Mouse (Mus musculus) limb, embryonic 14.5 days (tissue): ENCODE results near the gene Tmem72. TPM values are rescaled to one million over a fixed set of nuclear protein-coding genes. Genes with fewer than 3 reads are reported as not detected.

Experiments used
- ATAC-seq: fragments of 200-750 bp; cut with Nextera tagmentation; 2 replicates; pipeline ENCODE4 v1.8.0; 2017; ENCODE audit warnings: low read depth, moderate number of reproducible peaks, moderate TSS enrichment; ENCODE audit not compliant: low FRiP score
- DNase-seq: peaks from one replicate; pipeline ENCODE4 v3.0.0-alpha.2; 2015; ENCODE audit warnings: low spot score
- H3K27ac ChIP-seq: fragments of 300-500 bp; sonication (generic); replicated peaks from 2 replicates; pipeline ENCODE4 v1.5.1; 2014; ENCODE audit warnings: low read depth, mild to moderate bottlenecking, low read length, moderate library complexity, mixed read lengths
- H3K27me3 ChIP-seq: fragments of 300-500 bp; sonication (generic); 2 replicates; pipeline ENCODE4 v1.6.1; 2014; ENCODE audit warnings: low read length, mixed read lengths; ENCODE audit not compliant: control insufficient read depth, insufficient read depth
- H3K36me3 ChIP-seq: fragments of 300-500 bp; sonication (generic); 2 replicates; pipeline ENCODE4 v1.6.1; 2014; ENCODE audit warnings: mild to moderate bottlenecking, low read length, moderate library complexity, mixed read lengths; ENCODE audit not compliant: control insufficient read depth, insufficient read depth
- H3K4me1 ChIP-seq: fragments of 300-500 bp; sonication (generic); 2 replicates; pipeline ENCODE4 v1.6.1; 2014; ENCODE audit warnings: antibody characterized with exemption, low read length, mixed read lengths; ENCODE audit not compliant: control insufficient read depth, insufficient read depth
- H3K4me2 ChIP-seq: fragments of 300-500 bp; sonication (generic); replicated peaks from 2 replicates; pipeline ENCODE4 v1.6.1; 2014; ENCODE audit warnings: low read depth, mild to moderate bottlenecking, low read length, moderate library complexity; ENCODE audit not compliant: severe bottlenecking
- H3K4me3 ChIP-seq: fragments of 300-500 bp; sonication (generic); replicated peaks from 2 replicates; pipeline ENCODE4 v1.5.1; 2014; ENCODE audit warnings: low read length
- H3K9ac ChIP-seq: fragments of 300-500 bp; sonication (generic); 2 replicates; pipeline ENCODE4 v1.6.1; 2014; ENCODE audit warnings: mild to moderate bottlenecking, low read depth, low read length, moderate library complexity; ENCODE audit not compliant: severe bottlenecking
- H3K9me3 ChIP-seq: fragments of 300-500 bp; sonication (generic); 2 replicates; pipeline ENCODE4 v1.6.1; 2016; ENCODE audit warnings: low read length; ENCODE audit not compliant: control insufficient read depth
- POLR2A ChIP-seq: fragments of 200-500 bp; IDR thresholded peaks from 2 replicates; pipeline ENCODE4 v1.8.0; 2012; ENCODE audit warnings: inconsistent platforms, mild to moderate bottlenecking, moderate library complexity, borderline replicate concordance; ENCODE audit not compliant: insufficient read depth, insufficient read length; ENCODE audit errors: extremely low read depth
- WGBS: fragments of 180-500 bp; shearing (Covaris S2); extraction: QIAGEN DNeasy Blood & Tissue Kit; methylation state at CpG from one replicate; pipeline ENCODE4 v1.1.7; 2014; 5-methylcytosine and 5-hydroxymethylcytosine counted together
- polyA plus RNA-seq, 2 experiments: library from polyadenylated mRNA; depleted of rRNA in 1 of 2; stranded (reverse) in 1 of 2; unstranded in 1 of 2; fragments of >200 nt; fragmentation: Nextera tagmentation in 1 of 2; extraction: Ambion mirVana in 1 of 2; gene quantifications; 2 replicates each; pipeline versions ENCODE4 v1.2.1 to v1.2.3; 2012 to 2014

Tmem72 gene
- polyA plus RNA-seq (2012; rRNA removed), result 0.03 and 0.17 TPM in 2 replicates
- 0.06 and 0.08 TPM in 2 replicates for polyA plus RNA-seq (2014; fragmentation: Nextera tagmentation; extraction: Ambion mirVana)

DNA sequence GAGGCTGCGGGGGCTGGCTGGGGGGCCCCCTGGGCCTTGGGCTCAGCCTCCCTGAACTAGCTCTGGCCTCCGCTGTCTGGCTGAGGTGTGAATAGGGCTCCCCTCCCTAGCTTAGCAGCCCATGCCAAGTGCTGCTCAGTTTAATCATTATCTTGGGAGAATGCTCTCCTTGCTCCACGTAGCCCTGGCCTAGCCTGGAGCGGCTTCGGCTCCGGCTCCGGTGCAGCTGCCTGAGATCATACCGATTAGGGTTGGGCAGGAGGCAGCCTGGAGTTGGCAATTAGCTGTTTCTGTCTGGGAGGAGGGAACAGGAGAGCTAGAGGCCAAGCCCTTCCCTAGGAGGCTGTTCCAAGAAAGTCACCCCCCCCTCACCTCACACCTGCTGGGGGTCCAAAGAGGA, at the start of gene Tmem72:
Tmem72 (minus strand) TSS at position 248 of the 400 bp plus-strand sequence.
- no peak for ATAC-seq
- Histone ChIP-seq H3K4me2 (no peak within 1 kb of the TSS), H3K27me3 (no peaks in the 10 kb centered on the region), H3K9me3 (no peaks in the 10 kb centered on the region), H3K4me1 (no peaks in the 10 kb centered on the region), H3K4me3 (no peak within 1 kb of the TSS), H3K27ac (no peak within 1 kb of the TSS), H3K36me3 (no peaks in the 10 kb centered on the region), H3K9ac (no peak within 1 kb of the TSS)
- DNase-seq, result no peak
- TF ChIP-seq POLR2A, result no peak
- WGBS, result 63% methylated on average over 8 of the region's 8 CpGs

DNA sequence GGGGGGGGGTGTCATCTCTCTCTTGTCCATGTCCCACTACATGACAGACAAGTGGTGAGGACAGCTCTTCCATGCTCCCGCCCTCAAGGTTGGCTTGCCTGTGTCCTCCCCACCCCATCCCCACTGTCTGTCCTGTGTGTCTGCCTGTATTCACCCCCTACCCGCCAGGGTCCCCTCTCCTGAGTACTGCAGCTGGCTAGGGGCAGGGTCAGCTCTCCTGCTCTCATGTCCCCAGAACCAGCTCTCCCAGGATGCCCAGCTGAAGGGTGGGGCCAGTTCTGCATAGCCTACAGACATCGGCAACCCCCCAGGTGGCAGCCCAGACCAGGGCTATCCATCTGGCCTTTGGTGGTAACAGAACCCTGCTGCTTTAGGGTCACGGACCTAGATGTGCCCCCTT, 47.8 kb upstream of the Tmem72 start:
- H3K4me2 ChIP-seq, result no peak overlapping the region
- H3K4me3 ChIP-seq, result no peak overlapping the region
- no peaks in the 10 kb centered on the region for H3K9me3 ChIP-seq
- no peak for DNase-seq
- no peak for ATAC-seq
- no peaks in the 10 kb centered on the region for H3K27me3 ChIP-seq
- H3K9ac ChIP-seq, result no peak overlapping the region
- 87% methylated on average over 4 of the region's 4 CpGs for WGBS
- no peak for TF ChIP-seq POLR2A
- H3K36me3 ChIP-seq, result no peaks in the 10 kb centered on the region
- no peaks in the 10 kb centered on the region for H3K4me1 ChIP-seq
- H3K27ac ChIP-seq, result no peak overlapping the region

DNA sequence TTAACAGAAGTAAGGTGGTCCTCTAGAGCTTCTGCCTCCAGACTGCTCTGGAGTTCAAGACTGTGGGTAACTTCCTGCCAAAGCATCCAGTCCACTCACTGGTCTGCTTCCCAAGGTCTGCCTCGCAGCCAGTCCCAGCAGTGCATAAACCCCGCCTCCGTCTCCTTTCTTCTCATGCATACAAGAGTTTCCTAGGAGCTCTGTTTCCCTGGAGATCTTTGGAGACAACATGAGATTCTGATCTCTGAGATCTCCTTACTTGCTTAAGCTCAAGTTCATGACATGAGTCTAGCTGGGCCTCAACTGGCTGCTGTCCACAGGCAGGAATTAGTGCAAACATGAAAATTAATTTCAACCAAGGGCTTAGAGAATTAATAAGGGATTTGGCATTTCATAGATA, 45.6 kb upstream of the Tmem72 start:
- H3K4me2 ChIP-seq, result no peak overlapping the region
- WGBS, result 74% methylated on average over 3 of the region's 3 CpGs
- no peaks in the 10 kb centered on the region for H3K36me3 ChIP-seq
- H3K9me3 ChIP-seq, result no peaks in the 10 kb centered on the region
- H3K4me3 ChIP-seq, result no peak overlapping the region
- no peak overlapping the region for H3K9ac ChIP-seq
- DNase-seq (no peak), ATAC-seq (no peak)
- no peak for TF ChIP-seq POLR2A
- no peaks in the 10 kb centered on the region for H3K4me1 ChIP-seq
- H3K27me3 ChIP-seq, result no peaks in the 10 kb centered on the region
- no peak overlapping the region for H3K27ac ChIP-seq

DNA sequence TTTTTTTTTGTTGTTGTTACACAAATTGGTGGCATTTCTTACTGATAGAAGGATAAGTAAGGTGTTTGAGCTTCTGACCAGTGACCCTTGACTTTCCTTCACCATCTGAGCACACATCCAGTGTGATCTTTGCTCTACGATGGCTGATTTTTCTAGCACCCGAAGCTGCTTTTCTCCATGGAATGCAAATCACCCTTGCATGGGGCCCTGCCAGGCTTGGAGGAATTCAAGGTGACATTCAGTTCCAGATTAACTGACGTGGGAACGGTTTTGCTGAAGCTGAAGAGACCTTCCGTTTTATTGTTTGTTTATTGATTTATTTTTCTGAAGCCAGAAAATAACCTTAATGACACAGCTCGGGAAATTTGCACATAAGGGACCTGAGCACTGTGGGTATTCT, 43.5 kb upstream of the Tmem72 start:
- no peak for TF ChIP-seq POLR2A
- 78% methylated on average over 6 of the region's 6 CpGs for WGBS
- Histone ChIP-seq H3K27me3 (no peaks in the 10 kb centered on the region), H3K27ac (no peak overlapping the region), H3K4me1 (no peaks in the 10 kb centered on the region), H3K9ac (no peak overlapping the region), H3K4me2 (no peak overlapping the region), H3K4me3 (no peak overlapping the region), H3K36me3 (no peaks in the 10 kb centered on the region), H3K9me3 (no peaks in the 10 kb centered on the region)
- no peak for ATAC-seq
- no peak for DNase-seq

DNA sequence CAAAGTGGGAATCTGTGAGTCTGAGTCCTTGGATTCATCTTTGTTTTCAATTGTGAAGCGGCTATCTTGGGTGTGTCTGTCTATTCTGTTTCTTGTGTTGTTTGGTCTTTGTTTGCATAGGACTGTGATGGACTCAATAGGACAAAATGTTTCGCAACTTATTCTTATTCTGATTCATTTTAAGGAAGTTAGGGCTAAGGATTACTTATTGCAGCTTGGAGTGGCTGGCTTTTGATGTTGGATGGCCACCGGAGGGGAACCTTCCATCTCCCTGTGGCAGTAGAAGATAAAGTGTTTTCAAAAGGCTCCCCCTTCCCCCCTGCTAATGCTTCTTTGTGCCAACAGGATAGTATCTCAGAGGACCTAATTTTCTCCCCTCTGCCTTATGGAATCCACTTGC, 39.7 kb upstream of the Tmem72 start:
- Histone ChIP-seq H3K4me1 (no peaks in the 10 kb centered on the region), H3K4me2 (no peak overlapping the region), H3K27me3 (no peaks in the 10 kb centered on the region), H3K27ac (no peak overlapping the region), H3K4me3 (no peak overlapping the region), H3K9me3 (no peaks in the 10 kb centered on the region), H3K36me3 (no peaks in the 10 kb centered on the region), H3K9ac (no peak overlapping the region)
- ATAC-seq (no peak), DNase-seq (no peak)
- TF ChIP-seq POLR2A, result no peak
- 89% methylated on average over 3 of the region's 3 CpGs for WGBS

DNA sequence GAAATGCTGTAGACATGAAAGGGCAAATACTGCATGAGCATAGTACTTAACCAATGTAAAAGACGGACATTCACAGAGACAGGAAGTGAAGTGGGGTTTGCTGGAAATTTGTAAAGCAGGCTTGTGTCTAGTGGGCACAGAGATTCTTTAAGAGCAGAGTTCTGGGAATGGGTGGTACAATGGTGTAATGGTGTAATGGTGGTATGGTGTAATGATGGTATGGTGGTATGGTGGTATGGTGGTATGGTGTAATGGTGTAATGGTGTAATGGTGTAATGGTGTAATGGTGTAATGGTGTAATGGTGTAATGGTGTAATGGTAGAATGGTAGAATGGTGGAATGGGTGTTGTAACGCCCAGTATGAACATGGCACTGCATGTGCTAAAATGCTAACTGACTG, 21.3 kb upstream of the Tmem72 start:
- H3K9ac ChIP-seq, result no peak overlapping the region
- WGBS, result 78% methylated on average over 2 of the region's 2 CpGs

More for the DNA sequence above, 21.3 kb upstream of the Tmem72 start:
- H3K4me1 ChIP-seq, result no peaks in the 10 kb centered on the region
- no peak overlapping the region for H3K27ac ChIP-seq
- DNase-seq (no peak), ATAC-seq (no peak)
- H3K4me3 ChIP-seq, result no peak overlapping the region
- H3K4me2 ChIP-seq, result no peak overlapping the region
- no peaks in the 10 kb centered on the region for H3K27me3 ChIP-seq
- H3K9me3 ChIP-seq, result no peaks in the 10 kb centered on the region
- TF ChIP-seq POLR2A, result no peak
- H3K36me3 ChIP-seq, result no peaks in the 10 kb centered on the region
